Mouse (Mus musculus) lung, postnatal 0 days (tissue): ENCODE data around the gene Mfrp.
A peak's percentile ranks its signal among the peaks of the same experiment; 100 is the strongest.

Experiments
- CTCF ChIP-seq: IDR thresholded peaks from 2 replicates; pipeline ENCODE4 v1.5.1; 2016; ENCODE audit warnings: antibody characterized with exemption, mild to moderate bottlenecking
- EP300 ChIP-seq: IDR thresholded peaks from 2 replicates; pipeline ENCODE4 v1.6.1; 2016; ENCODE audit warnings: antibody characterized with exemption, mild to moderate bottlenecking, control low read depth

- TF ChIP-seq CTCF, result peak; percentile 88
- no peak for TF ChIP-seq EP300
Observed at GRCm38 (mm10) chr9:44093612-44094503, 7.7 kb upstream of the Mfrp start.
